Mouse (Mus musculus) hindbrain, embryonic 14.5 days (tissue): Measurements from ENCODE around the gene Ms4a4a. TPM values are rescaled to one million over a fixed set of nuclear protein-coding genes. Genes with fewer than 3 reads are reported as not detected.

Source experiments
- ATAC-seq: fragments of 200-750 bp; cut with Nextera tagmentation; 2 replicates; pipeline ENCODE4 v1.8.0; 2017; ENCODE audit warnings: moderate number of reproducible peaks, mild to moderate bottlenecking, moderate TSS enrichment, moderate library complexity; ENCODE audit not compliant: low FRiP score
- DNase-seq: peaks from one replicate; pipeline ENCODE4 v3.0.0-alpha.2; 2015; ENCODE audit warnings: low spot score
- H3K27ac ChIP-seq: fragments of 300-500 bp; sonication (generic); 2 replicates; pipeline ENCODE4 v1.5.1; 2014; ENCODE audit warnings: mild to moderate bottlenecking, moderate library complexity
- H3K27me3 ChIP-seq: fragments of 300-500 bp; sonication (generic); 2 replicates; pipeline ENCODE4 v1.6.1; 2014; ENCODE audit warnings: mild to moderate bottlenecking, low read length, mixed read lengths; ENCODE audit not compliant: control insufficient read depth, insufficient read depth
- H3K36me3 ChIP-seq: fragments of 300-500 bp; sonication (generic); replicated peaks from 2 replicates; pipeline ENCODE4 v1.6.1; 2014; ENCODE audit not compliant: control insufficient read depth, insufficient read depth
- H3K4me1 ChIP-seq: fragments of 300-500 bp; sonication (generic); replicated peaks from 2 replicates; pipeline ENCODE4 v1.6.1; 2014; ENCODE audit warnings: antibody characterized with exemption, low read length, mixed read lengths; ENCODE audit not compliant: control insufficient read depth, insufficient read depth
- H3K4me2 ChIP-seq: fragments of 300-500 bp; sonication (generic); replicated peaks from 2 replicates; pipeline ENCODE4 v1.6.1; 2014; ENCODE audit warnings: mild to moderate bottlenecking, moderate library complexity
- H3K4me3 ChIP-seq: fragments of 300-500 bp; sonication (generic); replicated peaks from 2 replicates; pipeline ENCODE4 v1.5.1; 2014; ENCODE audit warnings: mild to moderate bottlenecking, low read length
- H3K9ac ChIP-seq: fragments of 300-500 bp; sonication (generic); 2 replicates; pipeline ENCODE4 v1.6.1; 2014
- H3K9me3 ChIP-seq: fragments of 300-500 bp; sonication (generic); 2 replicates; pipeline ENCODE4 v1.6.1; 2016; ENCODE audit warnings: low read length; ENCODE audit not compliant: control insufficient read depth
- WGBS: fragments of 180-500 bp; shearing (Covaris S2); extraction: QIAGEN DNeasy Blood & Tissue Kit; methylation state at CpG from one replicate; pipeline ENCODE4 v1.1.7; 2014; 5-methylcytosine and 5-hydroxymethylcytosine counted together
- polyA plus RNA-seq: library from polyadenylated mRNA; unstranded; fragments of >200 nt; fragmentation: Nextera tagmentation; extraction: Ambion mirVana; gene quantifications from 2 replicates; pipeline ENCODE4 v1.2.1, GENCODE M21; 2014

Gene Ms4a4a
- polyA plus RNA-seq, 1 experiment from 2014 or later: 1.7 TPM

GRCm38 (mm10) chr19:11371181-11371580 is 4.1 kb upstream of the Ms4a4a start:
- Histone ChIP-seq H3K27ac (no peak overlapping the region), H3K4me2 (no peak overlapping the region), H3K4me1 (no peaks in the 10 kb centered on the region), H3K9ac (no peak overlapping the region), H3K9me3 (no peaks in the 10 kb centered on the region), H3K27me3 (no peaks in the 10 kb centered on the region), H3K4me3 (no peak overlapping the region), H3K36me3 (no peaks in the 10 kb centered on the region)
- no peak for ATAC-seq
- no peak for DNase-seq

GRCm38 (mm10) chr19:11376399-11376798 is 1.1 kb downstream of the Ms4a4a start:
- Histone ChIP-seq H3K27me3 (no peaks in the 10 kb centered on the region), H3K4me1 (no peaks in the 10 kb centered on the region), H3K9me3 (no peaks in the 10 kb centered on the region), H3K36me3 (no peaks in the 10 kb centered on the region), H3K4me2 (no peak overlapping the region), H3K27ac (no peak overlapping the region), H3K9ac (no peak overlapping the region), H3K4me3 (no peak overlapping the region)
- ATAC-seq: no peak
- WGBS: 87% methylated on average over 2 of the region's 2 CpGs
- DNase-seq: no peak

GRCm38 (mm10) chr19:11387109-11387508 is 11.8 kb downstream of the Ms4a4a start:
- Histone ChIP-seq H3K4me1 (no peaks in the 10 kb centered on the region), H3K27me3 (no peaks in the 10 kb centered on the region), H3K4me2 (no peak overlapping the region), H3K36me3 (no peaks in the 10 kb centered on the region), H3K9ac (no peak overlapping the region), H3K9me3 (no peaks in the 10 kb centered on the region), H3K4me3 (no peak overlapping the region), H3K27ac (no peak overlapping the region)
- WGBS: 85% methylated on average over 2 of the region's 2 CpGs
- DNase-seq (no peak), ATAC-seq (no peak)

GRCm38 (mm10) chr19:11387685-11388084 is 12.4 kb downstream of the Ms4a4a start:
- no peaks in the 10 kb centered on the region for H3K36me3 ChIP-seq
- H3K27me3 ChIP-seq: no peaks in the 10 kb centered on the region
- no peak overlapping the region for H3K9ac ChIP-seq
- DNase-seq (no peak), ATAC-seq (no peak)
- H3K4me2 ChIP-seq: no peak overlapping the region
- H3K9me3 ChIP-seq: no peaks in the 10 kb centered on the region
- H3K27ac ChIP-seq: no peak overlapping the region
- no peak overlapping the region for H3K4me3 ChIP-seq
- H3K4me1 ChIP-seq: no peaks in the 10 kb centered on the region
- 88% methylated on average over 4 of the region's 4 CpGs for WGBS

GRCm38 (mm10) chr19:11388949-11389348 is 13.6 kb downstream of the Ms4a4a start:
- Histone ChIP-seq H3K9ac (no peak overlapping the region), H3K27ac (no peak overlapping the region), H3K4me1 (no peaks in the 10 kb centered on the region), H3K9me3 (no peaks in the 10 kb centered on the region), H3K4me3 (no peak overlapping the region), H3K27me3 (no peaks in the 10 kb centered on the region), H3K36me3 (no peaks in the 10 kb centered on the region), H3K4me2 (no peak overlapping the region)
- ATAC-seq (no peak), DNase-seq (no peak)
- whole genome bisulfite sequencing: 86% methylated on average over 2 of the region's 2 CpGs

GRCm38 (mm10) chr19:11395769-11396168 is 20.4 kb downstream of the Ms4a4a start:
- DNase-seq (no peak), ATAC-seq (no peak)
- Histone ChIP-seq H3K4me2 (no peak overlapping the region), H3K4me3 (no peak overlapping the region), H3K27ac (no peak overlapping the region), H3K9ac (no peak overlapping the region), H3K4me1 (no peaks in the 10 kb centered on the region), H3K27me3 (no peaks in the 10 kb centered on the region), H3K9me3 (no peaks in the 10 kb centered on the region), H3K36me3 (no peaks in the 10 kb centered on the region)

- ATAC-seq: no peak
- no peaks in the 10 kb centered on the region for H3K4me1 ChIP-seq
Measured at GRCm38 (mm10) chr19:11404527-11404926, 29.2 kb downstream of the Ms4a4a start, which contains the start of gene Ms4a4c. Gene Ms4a4c, plus strand, starts transcription at chr19:11404770.

GRCm38 (mm10) chr19:11407428-11407827 is 32.1 kb downstream of the Ms4a4a start:
- no peaks in the 10 kb centered on the region for H3K36me3 ChIP-seq
- no peak for DNase-seq
- ATAC-seq: no peak
- H3K27me3 ChIP-seq: no peaks in the 10 kb centered on the region
- H3K27ac ChIP-seq: no peak overlapping the region
- no peak overlapping the region for H3K9ac ChIP-seq
- H3K9me3 ChIP-seq: no peaks in the 10 kb centered on the region
- H3K4me3 ChIP-seq: no peak overlapping the region
- H3K4me1 ChIP-seq: no peaks in the 10 kb centered on the region
- H3K4me2 ChIP-seq: no peak overlapping the region

More at GRCm38 (mm10) chr19:11404527-11404926, 29.2 kb downstream of the Ms4a4a start, which contains the start of gene Ms4a4c:
- Histone ChIP-seq H3K36me3 (no peaks in the 10 kb centered on the region), H3K27me3 (no peaks in the 10 kb centered on the region), H3K4me3 (no peak within 1 kb of the TSS), H3K9ac (no peak within 1 kb of the TSS), H3K9me3 (no peaks in the 10 kb centered on the region), H3K4me2 (no peak within 1 kb of the TSS), H3K27ac (no peak within 1 kb of the TSS)
- 88% methylated on average over 3 of the region's 3 CpGs for WGBS
- no peak for DNase-seq

GRCm38 (mm10) chr19:11408591-11408990 is 33.3 kb downstream of the Ms4a4a start:
- DNase-seq: no peak
- Histone ChIP-seq H3K9ac (no peak overlapping the region), H3K9me3 (no peaks in the 10 kb centered on the region), H3K27me3 (no peaks in the 10 kb centered on the region), H3K36me3 (no peaks in the 10 kb centered on the region), H3K4me3 (no peak overlapping the region), H3K4me1 (no peaks in the 10 kb centered on the region), H3K27ac (no peak overlapping the region), H3K4me2 (no peak overlapping the region)
- 100% methylated on average over 1 of the region's 1 CpGs for WGBS
- ATAC-seq: no peak

- WGBS: 92% methylated on average over 1 of the region's 1 CpGs
- Histone ChIP-seq H3K27ac (no peak overlapping the region), H3K27me3 (no peaks in the 10 kb centered on the region), H3K4me1 (no peaks in the 10 kb centered on the region), H3K4me3 (no peak overlapping the region), H3K9me3 (no peaks in the 10 kb centered on the region), H3K36me3 (no peaks in the 10 kb centered on the region), H3K4me2 (no peak overlapping the region), H3K9ac (no peak overlapping the region)
- ATAC-seq (no peak), DNase-seq (no peak)
Measured at GRCm38 (mm10) chr19:11411640-11412039, 36.3 kb downstream of the Ms4a4a start.
